Mouse (Mus musculus) MEL (cell line): ENCODE results near the gene Arhgap29. TPM values are rescaled to one million over a fixed set of nuclear protein-coding genes. Genes with fewer than 3 reads are reported as not detected.

Experiments used
- DNase-seq: peaks from one replicate; pipeline ENCODE4 v3.0.0; 2011; ENCODE audit warnings: low read depth, low spot score
- H3K27ac ChIP-seq: 2 replicates; pipeline ENCODE4 v1.5.1; 2012; ENCODE audit warnings: low read depth, mild to moderate bottlenecking, control low read depth, low read length, moderate library complexity; ENCODE audit not compliant: control insufficient read depth
- H3K27me3 ChIP-seq, 2 experiments: fragments of 150-350 bp in 1 of 2; sonication (generic) in 1 of 2; 2 replicates each; pipeline ENCODE4 v1.6.1; 2012; ENCODE audit warnings: low read length in 2 of 2, mild to moderate bottlenecking in 2 of 2, improper control_type of control experiment in 1 of 2, moderate library complexity in 1 of 2; ENCODE audit not compliant: insufficient read depth in 2 of 2, control insufficient read depth in 1 of 2
- H3K36me3 ChIP-seq, 2 experiments: 2 replicates each; pipeline ENCODE4 v1.6.1; 2012 to 2014; ENCODE audit warnings: low read length in 2 of 2, improper control_type of control experiment in 1 of 2, inconsistent platforms in 1 of 2, mild to moderate bottlenecking in 1 of 2; ENCODE audit not compliant: insufficient read depth in 2 of 2, control insufficient read depth in 1 of 2
- H3K4me1 ChIP-seq, 2 experiments: fragments of 150-350 bp in 1 of 2; sonication (generic) in 1 of 2; 2 replicates each; pipeline ENCODE4 v1.6.1; 2012; ENCODE audit warnings: low read length in 2 of 2, improper control_type of control experiment in 1 of 2, mild to moderate bottlenecking in 1 of 2; ENCODE audit not compliant: insufficient read depth in 2 of 2, control insufficient read depth in 1 of 2
- H3K4me3 ChIP-seq, 2 experiments: fragments of 150-350 bp in 1 of 2; sonication (generic) in 1 of 2; 2 replicates each; pipeline ENCODE4 v1.5.1; 2012; ENCODE audit warnings: low read depth in 2 of 2, low read length in 2 of 2, mild to moderate bottlenecking in 2 of 2, moderate library complexity in 2 of 2, control low read depth in 1 of 2, improper control_type of control experiment in 1 of 2; ENCODE audit not compliant: control insufficient read depth in 1 of 2, insufficient read depth in 1 of 2
- H3K79me2 ChIP-seq: 2 replicates; pipeline ENCODE4 v1.6.1; 2012; ENCODE audit warnings: mild to moderate bottlenecking, low read length, moderate library complexity; ENCODE audit not compliant: control insufficient read depth, poor library complexity, insufficient read depth
- H3K9ac ChIP-seq: 2 replicates; pipeline ENCODE4 v1.6.1; 2012; ENCODE audit warnings: low read depth, mild to moderate bottlenecking, control low read depth, low read length, moderate library complexity; ENCODE audit not compliant: control insufficient read depth, poor library complexity, severe bottlenecking
- H3K9me3 ChIP-seq: fragments of 150-350 bp; sonication (generic); replicated peaks from 2 replicates; pipeline ENCODE4 v1.6.1; 2012; ENCODE audit warnings: mild to moderate bottlenecking, low read length, improper control_type of control experiment, moderate library complexity; ENCODE audit not compliant: insufficient read depth
- BHLHE40 ChIP-seq: IDR thresholded peaks from 2 replicates; pipeline ENCODE4 v1.6.1; 2012; ENCODE audit warnings: low read depth, mild to moderate bottlenecking, inconsistent platforms, low read length, improper control_type of control experiment, borderline replicate concordance
- CHD1 ChIP-seq: IDR thresholded peaks from 2 replicates; pipeline ENCODE4 v1.6.1; 2012; ENCODE audit warnings: low read depth, mild to moderate bottlenecking, inconsistent platforms, low read length, improper control_type of control experiment
- E2F4 ChIP-seq: IDR thresholded peaks from 2 replicates; pipeline ENCODE4 v1.6.1; 2011; ENCODE audit warnings: low read depth, low read length, improper control_type of control experiment, borderline replicate concordance
- ELF1 ChIP-seq: IDR thresholded peaks from 2 replicates; pipeline ENCODE4 v1.6.1; 2014; ENCODE audit warnings: low read depth, mild to moderate bottlenecking, inconsistent platforms, low read length, improper control_type of control experiment, moderate library complexity
- EP300 ChIP-seq, 2 experiments: IDR thresholded peaks; 2 replicates each; pipeline ENCODE4 v1.6.1; 2011; ENCODE audit warnings: improper control_type of control experiment in 2 of 2, low read length in 2 of 2, low read depth in 1 of 2, mild to moderate bottlenecking in 1 of 2
- ETS1 ChIP-seq: IDR thresholded peaks from 2 replicates; pipeline ENCODE4 v1.6.1; 2012; ENCODE audit warnings: low read depth, mild to moderate bottlenecking, inconsistent platforms, low read length, improper control_type of control experiment, moderate library complexity
- GABPA ChIP-seq: IDR thresholded peaks from 2 replicates; pipeline ENCODE4 v1.6.1; 2012; ENCODE audit warnings: low read depth, mild to moderate bottlenecking, inconsistent platforms, low read length, improper control_type of control experiment, moderate library complexity
- GATA1 ChIP-seq: IDR thresholded peaks from 2 replicates; pipeline ENCODE4 v1.6.1; 2011; ENCODE audit warnings: low read depth, low read length, improper control_type of control experiment
- KAT2A ChIP-seq: conservative IDR thresholded peaks from 2 replicates; pipeline ENCODE4 v1.6.1; 2012; ENCODE audit warnings: low read depth, low read length, improper control_type of control experiment, inconsistent platforms
- MAFK ChIP-seq: IDR thresholded peaks from 2 replicates; pipeline ENCODE4 v1.6.1; 2011; ENCODE audit warnings: low read depth, mild to moderate bottlenecking, low read length, improper control_type of control experiment, borderline replicate concordance
- MEF2A ChIP-seq: IDR thresholded peaks from 2 replicates; pipeline ENCODE4 v1.6.1; 2014; ENCODE audit warnings: low read depth, mild to moderate bottlenecking, inconsistent platforms, low read length, improper control_type of control experiment; ENCODE audit not compliant: poor library complexity, insufficient replicate concordance, severe bottlenecking; ENCODE audit errors: extremely low read depth
- MYC ChIP-seq: IDR thresholded peaks from 2 replicates; pipeline ENCODE4 v1.6.1; 2011; ENCODE audit warnings: low read depth, mild to moderate bottlenecking, low read length, improper control_type of control experiment, moderate library complexity
- POLR2A ChIP-seq, 2 experiments: IDR thresholded peaks; 2 replicates each; pipeline ENCODE4 v1.6.1; 2011 to 2012; ENCODE audit warnings: low read length in 2 of 2, mild to moderate bottlenecking in 2 of 2, control low read depth in 1 of 2, improper control_type of control experiment in 1 of 2, low read depth in 1 of 2, moderate library complexity in 1 of 2; ENCODE audit not compliant: control insufficient read depth in 1 of 2, insufficient read depth in 1 of 2, poor library complexity in 1 of 2
- POLR2AphosphoS2 ChIP-seq: IDR thresholded peaks from 2 replicates; pipeline ENCODE4 v1.6.1; 2011; ENCODE audit warnings: low read length, improper control_type of control experiment
- RCOR1 ChIP-seq: IDR thresholded peaks from 2 replicates; pipeline ENCODE4 v1.6.1; 2012; ENCODE audit warnings: low read depth, mild to moderate bottlenecking, inconsistent platforms, low read length, improper control_type of control experiment
- SIN3A ChIP-seq: IDR thresholded peaks from 2 replicates; pipeline ENCODE4 v1.6.1; 2012; ENCODE audit warnings: low read length, improper control_type of control experiment, inconsistent platforms
- SMC3 ChIP-seq: IDR thresholded peaks from 2 replicates; pipeline ENCODE4 v1.6.1; 2011; ENCODE audit warnings: low read depth, low read length, improper control_type of control experiment
- TAL1 ChIP-seq: IDR thresholded peaks from 2 replicates; pipeline ENCODE4 v1.6.1; 2012; ENCODE audit warnings: mild to moderate bottlenecking, inconsistent platforms, low read length, moderate library complexity, mixed read lengths
- USF2 ChIP-seq, 2 experiments: IDR thresholded peaks; 2 replicates each; pipeline ENCODE4 v1.6.1; 2011 to 2012; ENCODE audit warnings: improper control_type of control experiment in 2 of 2, low read length in 2 of 2, borderline replicate concordance in 1 of 2, inconsistent platforms in 1 of 2, low read depth in 1 of 2, mild to moderate bottlenecking in 1 of 2; ENCODE audit not compliant: insufficient read depth in 1 of 2
- ZC3H11A ChIP-seq: IDR thresholded peaks from 2 replicates; pipeline ENCODE4 v1.6.1; 2012; ENCODE audit warnings: low read depth, mild to moderate bottlenecking, inconsistent platforms, low read length, improper control_type of control experiment
- ZNF384 ChIP-seq: IDR thresholded peaks from 2 replicates; pipeline ENCODE4 v1.6.1; 2012; ENCODE audit warnings: low read depth, mild to moderate bottlenecking, inconsistent platforms, low read length, improper control_type of control experiment
- polyA plus RNA-seq, 2 experiments: library from polyadenylated mRNA; stranded (reverse) in 1 of 2; unstranded in 1 of 2; fragments of >175 nt in 1 of 2; fragments of >200 nt in 1 of 2; gene quantifications; 2 replicates each; pipeline versions ENCODE4 v1.2.1 to v1.2.4; 2012; ENCODE audit warnings: low replicate concordance in 2 of 2, low read depth in 1 of 2; ENCODE audit not compliant: insufficient read length in 2 of 2, insufficient read depth in 1 of 2, missing spikeins in 1 of 2
- total RNA-seq: library from RNA; depleted of rRNA; stranded (reverse); fragments of 300-350 nt; gene quantifications from 2 replicates; pipeline ENCODE4 v1.2.3, GENCODE M21; 2012

Arhgap29 gene
- total and polyA plus RNA-seq, 3 experiments, result 0.19 to 0.23 TPM; not detected in 1

- Histone ChIP-seq H3K79me2 (no peaks in the 10 kb centered on the region), H3K9me3 (no peaks in the 10 kb centered on the region), H3K36me3 (no peaks in the 10 kb centered on the region), H3K4me3 (no peak overlapping the region), H3K4me1 (no peaks in the 10 kb centered on the region), H3K27ac (no peak overlapping the region), H3K9ac (no peak overlapping the region), H3K27me3 (no peaks in the 10 kb centered on the region)
- no peak for DNase-seq
- no peak for TF ChIP-seq ZNF384
- no peak for TF ChIP-seq BHLHE40
Observed at GRCm38 (mm10) chr3:122026676-122027075, 74.3 kb downstream of the Arhgap29 start.

GRCm38 (mm10) chr3:122027776-122028175, 75.4 kb downstream of the Arhgap29 start:
- TF ChIP-seq SMC3, result no peak
- TF ChIP-seq GABPA, result no peak
- no peak for TF ChIP-seq USF2 (IDR thresholded peaks at IDR 0.05; ENCODE audit: borderline replicate concordance in 1 of 2, insufficient read depth in 1 of 2, low read depth in 1 of 2, low read length in 2 of 2)
- TF ChIP-seq POLR2AphosphoS2, result no peak
- TF ChIP-seq POLR2A (IDR thresholded peaks at IDR 0.05; ENCODE audit: control insufficient read depth in 1 of 2, insufficient read depth in 1 of 2, low read depth in 1 of 2, low read length in 2 of 2, poor library complexity in 1 of 2), result no peak
- TF ChIP-seq ETS1, result no peak
- TF ChIP-seq GATA1, result no peak
- TF ChIP-seq MYC, result no peak
- Histone ChIP-seq H3K27ac (no peak overlapping the region), H3K9ac (no peak overlapping the region), H3K79me2 (no peaks in the 10 kb centered on the region), H3K4me3 (no peak overlapping the region), H3K27me3 (no peaks in the 10 kb centered on the region), H3K4me1 (no peaks in the 10 kb centered on the region), H3K36me3 (no peaks in the 10 kb centered on the region), H3K9me3 (no peaks in the 10 kb centered on the region)
- no peak for DNase-seq

- Histone ChIP-seq H3K36me3 (no peaks in the 10 kb centered on the region), H3K79me2 (no peaks in the 10 kb centered on the region), H3K27me3 (no peaks in the 10 kb centered on the region), H3K4me1 (no peaks in the 10 kb centered on the region), H3K27ac (no peak overlapping the region), H3K9me3 (no peaks in the 10 kb centered on the region), H3K4me3 (no peak overlapping the region), H3K9ac (no peak overlapping the region)
- no peak for DNase-seq
- TF ChIP-seq ZC3H11A (no peak), MEF2A (no peak), TAL1 (no peak), E2F4 (no peak), ETS1 (no peak), MAFK (no peak), KAT2A (no peak), RCOR1 (no peak), GATA1 (no peak), EP300 (IDR thresholded peaks at IDR 0.05; ENCODE audit: low read depth in 1 of 2, low read length in 2 of 2) (no peak), ELF1 (no peak), ZNF384 (no peak), GABPA (no peak), CHD1 (no peak), SIN3A (no peak), USF2 (IDR thresholded peaks at IDR 0.05; ENCODE audit: borderline replicate concordance in 1 of 2, insufficient read depth in 1 of 2, low read depth in 1 of 2, low read length in 2 of 2) (no peak)
Observed at GRCm38 (mm10) chr3:122033248-122033837, 81.0 kb downstream of the Arhgap29 start.
